7 mouse cellular contexts compared by ENCODE assay signal in genomic region chr16:37653731-37654657, GRCm38 (mm10). TPM values are rescaled to one million over a fixed set of nuclear protein-coding genes. Genes with fewer than 3 reads are reported as not detected.
DNase-seq lines count a peak whose midpoint lies in the region; ATAC-seq lines count a peak whose summit lies in the region.

Gene Ndufb4 (minus strand): TSS chr16:37654453.

- H3K9me3 ChIP-seq in embryonic facial prominence, embryonic 11.5 days (replicated peaks; ENCODE audit: control insufficient read depth, low read length): no peaks in the 10 kb centered on the region
- no peaks in the 10 kb centered on the region for H3K9me3 ChIP-seq in limb, embryonic 10.5 days (replicated peaks)
- no peaks in the 10 kb centered on the region for H3K9me3 ChIP-seq in midbrain, embryonic 13.5 days

- H3K4me3 ChIP-seq in embryonic facial prominence, embryonic 11.5 days (ENCODE audit: low read depth, low read length): peak within 1 kb of the TSS; percentile 78
- peak within 1 kb of the TSS; percentile 82 for H3K4me3 ChIP-seq in limb, embryonic 10.5 days
- H3K4me3 ChIP-seq in midbrain, embryonic 13.5 days (replicated peaks): peak within 1 kb of the TSS; percentile 76

- H3K9ac ChIP-seq in embryonic facial prominence, embryonic 11.5 days (replicated peaks; ENCODE audit: low read length): peak within 1 kb of the TSS; percentile 91
- H3K9ac ChIP-seq in midbrain, embryonic 13.5 days (replicated peaks): peak within 1 kb of the TSS; percentile 88

- ATAC-seq in embryonic facial prominence, embryonic 11.5 days (replicated peaks; ENCODE audit: insufficient number of reproducible peaks, low FRiP score, low TSS enrichment, low read depth): peak; percentile 89
- peak; percentile 98 for ATAC-seq in granulocyte monocyte progenitor cell, adult 5-6 weeks (replicated peaks; ENCODE audit: poor library complexity, severe bottlenecking)
- peak; percentile 93 for ATAC-seq in midbrain, embryonic 13.5 days

- no peaks in the 10 kb centered on the region for H3K27me3 ChIP-seq in embryonic facial prominence, embryonic 11.5 days (ENCODE audit: control insufficient read depth, insufficient read depth, low read length)
- no peaks in the 10 kb centered on the region for H3K27me3 ChIP-seq in limb, embryonic 10.5 days (ENCODE audit: low read depth, poor library complexity, severe bottlenecking)
- H3K27me3 ChIP-seq in midbrain, embryonic 13.5 days: no peaks in the 10 kb centered on the region

- H3K4me2 ChIP-seq in embryonic facial prominence, embryonic 11.5 days (ENCODE audit: low read depth, low read length): peak within 1 kb of the TSS; percentile 57
- peak within 1 kb of the TSS; percentile 77 for H3K4me2 ChIP-seq in midbrain, embryonic 13.5 days (replicated peaks)

- peak; percentile 99 for DNase-seq in adrenal gland, postnatal 14 days
- peak; percentile 99 for DNase-seq in embryonic facial prominence, embryonic 11.5 days (ENCODE audit: low spot score)
- peak; percentile 96 for DNase-seq in kidney, adult 11 months
- DNase-seq in limb, embryonic 10.5 days (ENCODE audit: low spot score): peak; percentile 99
- peak; percentile 86 for DNase-seq in spleen, adult 12 weeks (ENCODE audit: low spot score)

- WGBS in embryonic facial prominence, embryonic 11.5 days: under 1% methylated on average over 45 of the region's 58 CpGs
- under 1% methylated on average over 55 of the region's 58 CpGs for WGBS in limb, embryonic 10.5 days
- under 1% methylated on average over 52 of the region's 58 CpGs for WGBS in midbrain, embryonic 13.5 days

- H3K27ac ChIP-seq in embryonic facial prominence, embryonic 11.5 days (replicated peaks; ENCODE audit: low read depth, low read length): peak within 1 kb of the TSS; percentile 35; the same call in 1 of the 2 replicates
- peak within 1 kb of the TSS; percentile 93 for H3K27ac ChIP-seq in limb, embryonic 10.5 days
- H3K27ac ChIP-seq in midbrain, embryonic 13.5 days: peak within 1 kb of the TSS; percentile 84

- H3K4me1 ChIP-seq in embryonic facial prominence, embryonic 11.5 days (ENCODE audit: control insufficient read depth, insufficient read depth, low read length): no peaks in the 10 kb centered on the region
- peaks cover 26% of the 10 kb centered on the region for H3K4me1 ChIP-seq in limb, embryonic 10.5 days
- peaks cover 48% of the 10 kb centered on the region for H3K4me1 ChIP-seq in midbrain, embryonic 13.5 days (replicated peaks)

- H3K36me3 ChIP-seq in embryonic facial prominence, embryonic 11.5 days (replicated peaks; ENCODE audit: control insufficient read depth, insufficient read depth, low read depth, low read length): no peaks in the 10 kb centered on the region
- H3K36me3 ChIP-seq in limb, embryonic 10.5 days: peaks cover 12% of the 10 kb centered on the region
- H3K36me3 ChIP-seq in midbrain, embryonic 13.5 days: 0 out of 2 replicates have a peak, but pooled peaks cover 2% of the 10 kb centered on the region

RNA-seq across cellular contexts. Expression of gene Ndufb4, which starts in this region (rescaled TPM):
- 181 and 184 TPM in 2 replicates for total RNA-seq in adrenal gland, postnatal 14 days (2021)
- polyA plus RNA-seq in embryonic facial prominence, embryonic 11.5 days (2014; fragmentation: Nextera tagmentation; extraction: Ambion mirVana): 56.3 and 59.0 TPM in 2 replicates
- total RNA-seq in granulocyte monocyte progenitor cell, adult 5-6 weeks (2014; fragmentation: Nextera tagmentation): 61.7 and 68.5 TPM in 2 replicates
- 17.2 and 18.8 TPM in 2 replicates for total RNA-seq in granulocyte monocyte progenitor cell, adult 5-6 weeks (2017)
- 40.4 and 46.7 TPM in 2 replicates for polyA plus RNA-seq in limb, embryonic 10.5 days (2016; fragmentation: Nextera tagmentation; extraction: Ambion mirVana)
- 58.4 and 58.8 TPM in 2 replicates for polyA plus RNA-seq in midbrain, embryonic 13.5 days (2015; fragmentation: Nextera tagmentation; extraction: Ambion mirVana)

Comparison
In these comparisons a context has a peak if more than half of its experiments do, and no peak if none do; other contexts are left out.
1. Peak in every context shown above with its lines: DNase-seq, ATAC-seq, H3K4me3 ChIP-seq and H3K27ac ChIP-seq.
2. H3K27ac ChIP-seq: peak in every context shown above with its lines; median percentile 93 in limb, embryonic 10.5 days; 84 in midbrain, embryonic 13.5 days; 35 in embryonic facial prominence, embryonic 11.5 days.